Mouse (Mus musculus) brain, embryonic 14.5 days (tissue): Measurements from ENCODE around the gene Mtus2.
"Not testable (repeated sequence)": the region's sequence is repeated elsewhere in the genome, so short reads cannot be mapped to it uniquely, and the experiment has no call there.

Experiments
- CTCF ChIP-seq: fragments of 200-500 bp; IDR thresholded peaks from 2 replicates; pipeline ENCODE4 v1.5.1; 2012; ENCODE audit warnings: inconsistent platforms, mild to moderate bottlenecking, moderate library complexity, borderline replicate concordance; ENCODE audit not compliant: insufficient read depth, insufficient read length; ENCODE audit errors: extremely low read depth
- POLR2A ChIP-seq: fragments of 200-500 bp; IDR thresholded peaks from 2 replicates; pipeline ENCODE4 v1.6.1; 2012; ENCODE audit warnings: mild to moderate bottlenecking, inconsistent platforms, borderline replicate concordance; ENCODE audit not compliant: poor library complexity, insufficient read depth, insufficient read length, severe bottlenecking; ENCODE audit errors: extremely low read depth

- TF ChIP-seq CTCF, POLR2A: not testable (repeated sequence)
Measured at GRCm38 (mm10) chr5:148176539-148176938, 219.4 kb downstream of the Mtus2 start.
